Mouse (Mus musculus) hindbrain, embryonic 16.5 days (tissue): ENCODE results near the gene Clcf1. TPM values are rescaled to one million over a fixed set of nuclear protein-coding genes. Genes with fewer than 3 reads are reported as not detected.

ENCODE experiments used
- ATAC-seq: fragments of 200-750 bp; cut with Nextera tagmentation; 2 replicates; pipeline ENCODE4 v1.8.0; 2017; ENCODE audit warnings: moderate TSS enrichment, moderate library complexity
- H3K27ac ChIP-seq: fragments of 300-500 bp; sonication (generic); 2 replicates; pipeline ENCODE4 v1.5.1; 2014; ENCODE audit warnings: low read depth, mild to moderate bottlenecking, control low read depth, low read length, moderate library complexity
- H3K27me3 ChIP-seq: fragments of 300-500 bp; sonication (generic); replicated peaks from 2 replicates; pipeline ENCODE4 v1.6.1; 2014; ENCODE audit warnings: low read length; ENCODE audit not compliant: control insufficient read depth, insufficient read depth
- H3K36me3 ChIP-seq: fragments of 300-500 bp; sonication (generic); 2 replicates; pipeline ENCODE4 v1.6.1; 2014; ENCODE audit warnings: mild to moderate bottlenecking, low read length, moderate library complexity, mixed read lengths; ENCODE audit not compliant: control insufficient read depth, insufficient read depth
- H3K4me1 ChIP-seq: fragments of 300-500 bp; sonication (generic); 2 replicates; pipeline ENCODE4 v1.6.1; 2014; ENCODE audit warnings: low read depth, low read length; ENCODE audit not compliant: control insufficient read depth, insufficient read depth
- H3K4me2 ChIP-seq: fragments of 300-500 bp; sonication (generic); 2 replicates; pipeline ENCODE4 v1.6.1; 2014; ENCODE audit warnings: mild to moderate bottlenecking, low read length, control low read depth, moderate library complexity
- H3K4me3 ChIP-seq: fragments of 300-500 bp; sonication (generic); 2 replicates; pipeline ENCODE4 v1.5.1; 2014; ENCODE audit warnings: mild to moderate bottlenecking, low read length, control low read depth, moderate library complexity
- H3K9ac ChIP-seq: fragments of 300-500 bp; sonication (generic); 2 replicates; pipeline ENCODE4 v1.6.1; 2014; ENCODE audit warnings: low read depth, mild to moderate bottlenecking, control low read depth, low read length, moderate library complexity
- H3K9me3 ChIP-seq: fragments of 300-500 bp; sonication (generic); 2 replicates; pipeline ENCODE4 v1.6.1; 2014; ENCODE audit warnings: mild to moderate bottlenecking, low read length, moderate library complexity; ENCODE audit not compliant: control insufficient read depth
- WGBS: fragments of 180-500 bp; shearing (Covaris S2); extraction: QIAGEN DNeasy Blood & Tissue Kit; methylation state at CpG from one replicate; pipeline ENCODE4 v1.1.7; 2014; 5-methylcytosine and 5-hydroxymethylcytosine counted together
- microRNA-seq: library from miRNA; unstranded; fragments of <30 nt; microRNA quantifications from one replicate; pipeline ENCODE4, GENCODE M21; 2017
- polyA plus RNA-seq: library from polyadenylated mRNA; unstranded; fragments of >200 nt; fragmentation: Nextera tagmentation; extraction: Ambion mirVana; gene quantifications from 2 replicates; pipeline ENCODE4 v1.2.1, GENCODE M21; 2015

Gene Clcf1
- polyA plus RNA-seq, 1 experiment from 2014 or later, result 1.0 TPM

GRCm38 (mm10) chr19:4268566-4269361 lies 54.7 kb downstream of the Clcf1 start, which contains the start of gene Ssh3:
Gene Ssh3 (minus strand): TSS chr19:4269180.
- peaks cover 10% of the 10 kb centered on the region for H3K4me1 ChIP-seq
- no peak within 1 kb of the TSS for H3K27ac ChIP-seq
- peak within 1 kb of the TSS; percentile 41 for H3K4me3 ChIP-seq
- H3K36me3 ChIP-seq, result peaks cover 3% of the 10 kb centered on the region
- 7% methylated on average over 43 of the region's 46 CpGs for WGBS
- peak within 1 kb of the TSS; percentile 61 for H3K4me2 ChIP-seq
- peak within 1 kb of the TSS; percentile 64 for H3K9ac ChIP-seq
- ATAC-seq, result peak; percentile 80
- peaks cover 5% of the 10 kb centered on the region; the same call in 1 of the 2 replicates for H3K27me3 ChIP-seq
- H3K9me3 ChIP-seq, result no peaks in the 10 kb centered on the region

GRCm38 (mm10) chr19:4270187-4270586 lies 56.1 kb downstream of the Clcf1 start:
- Histone ChIP-seq H3K27me3 (peaks cover 5% of the 10 kb centered on the region; the same call in 1 of the 2 replicates), H3K9ac (no peak overlapping the region), H3K4me3 (no peak overlapping the region), H3K27ac (no peak overlapping the region), H3K4me2 (no peak overlapping the region), H3K9me3 (no peaks in the 10 kb centered on the region), H3K36me3 (peaks cover 3% of the 10 kb centered on the region), H3K4me1 (peaks cover 10% of the 10 kb centered on the region)
- WGBS, result 67% methylated on average over 6 of the region's 6 CpGs
- no peak for ATAC-seq

- WGBS, result 94% methylated on average over 11 of the region's 11 CpGs
- Histone ChIP-seq H3K4me1 (peaks cover 10% of the 10 kb centered on the region), H3K36me3 (peaks cover 5% of the 10 kb centered on the region), H3K9me3 (peaks cover 2% of the 10 kb centered on the region), H3K9ac (no peak overlapping the region), H3K27me3 (peaks cover 5% of the 10 kb centered on the region; the same call in 1 of the 2 replicates), H3K4me2 (no peak overlapping the region), H3K4me3 (no peak overlapping the region), H3K27ac (no peak overlapping the region)
- ATAC-seq, result no peak
These were observed 56.9 kb downstream of the Clcf1 start for GRCm38 (mm10) chr19:4270972-4271371.

Small RNA genes lying within 50 kb of the gene (microRNA-seq; reads per million reads assigned to microRNA genes)
- gene Gm26115, result not detected
- gene Mir6985, result not detected

Other genes starting within 250 kb of the Clcf1 start
- 0.44 and 0.66 TPM in 2 replicates for gene Aldh3b2, start 241.9 kb upstream of the Clcf1 start, polyA plus RNA-seq
- 2.9 and 3.1 TPM in 2 replicates for gene Acy3, start 227.7 kb upstream of the Clcf1 start, polyA plus RNA-seq
- 0.67 and 0.89 TPM in 2 replicates for gene Tbx10, start 221.5 kb upstream of the Clcf1 start, polyA plus RNA-seq
- 22.6 and 25.5 TPM in 2 replicates for gene Nudt8, start 213.7 kb upstream of the Clcf1 start, polyA plus RNA-seq
- gene Gm49405, start 213.6 kb upstream of the Clcf1 start, polyA plus RNA-seq, result 3.5 and 4.3 TPM in 2 replicates
- 4.9 and 6.6 TPM in 2 replicates for gene Doc2g, start 210.9 kb upstream of the Clcf1 start, polyA plus RNA-seq
- 265 and 277 TPM in 2 replicates for gene Ndufv1, start 201.4 kb upstream of the Clcf1 start, polyA plus RNA-seq
- 569 and 604 TPM in 2 replicates for gene Gstp1, start 176.3 kb upstream of the Clcf1 start, polyA plus RNA-seq
- 2.5 and 2.6 TPM in 2 replicates for gene Gstp2, start 168.2 kb upstream of the Clcf1 start, polyA plus RNA-seq
- 0.26 TPM in 1 of 2 replicates, not detected in the other for gene Gstp3, start 154.7 kb upstream of the Clcf1 start, polyA plus RNA-seq
- gene Cabp2, start 132.7 kb upstream of the Clcf1 start, polyA plus RNA-seq, result not detected in 2 replicates
- 85.4 and 86.4 TPM in 2 replicates for gene Cdk2ap2, start 117.1 kb upstream of the Clcf1 start, polyA plus RNA-seq
- 87.3 and 91.9 TPM in 2 replicates for gene Pitpnm1, start 114.2 kb upstream of the Clcf1 start, polyA plus RNA-seq
- 109 and 113 TPM in 2 replicates for gene Aip, start 88.4 kb upstream of the Clcf1 start, polyA plus RNA-seq
- gene Gpr152, start 74.5 kb upstream of the Clcf1 start, polyA plus RNA-seq, result not detected in 2 replicates
- 0.24 and 0.29 TPM in 2 replicates for gene Cabp4, start 70.2 kb upstream of the Clcf1 start, polyA plus RNA-seq
- gene Coro1b, start 65.6 kb upstream of the Clcf1 start, polyA plus RNA-seq, result 116 and 122 TPM in 2 replicates
- 0.41 and 0.63 TPM in 2 replicates for gene Ptprcap, start 60.6 kb upstream of the Clcf1 start, polyA plus RNA-seq
- 54.1 and 57.0 TPM in 2 replicates for gene Rps6kb2, start 50.9 kb upstream of the Clcf1 start, polyA plus RNA-seq
- gene Carns1, start 38.8 kb upstream of the Clcf1 start, polyA plus RNA-seq, result 6.5 and 7.9 TPM in 2 replicates
- gene Tbc1d10c, start 23.0 kb upstream of the Clcf1 start, polyA plus RNA-seq, result 0.54 and 1.1 TPM in 2 replicates
- gene Ppp1ca, start 22.2 kb upstream of the Clcf1 start, polyA plus RNA-seq, result 604 and 614 TPM in 2 replicates
- gene Rad9a, start 12.6 kb upstream of the Clcf1 start, polyA plus RNA-seq, result 25.0 and 26.5 TPM in 2 replicates
- not detected in 2 replicates for gene AC109138.7, start 119 bp downstream of the Clcf1 start, polyA plus RNA-seq
- gene Pold4, start 17.7 kb downstream of the Clcf1 start, polyA plus RNA-seq, result 21.3 and 24.0 TPM in 2 replicates
- 19.9 and 21.2 TPM in 2 replicates for gene Ssh3, start 54.9 kb downstream of the Clcf1 start, polyA plus RNA-seq
- 69.0 and 85.3 TPM in 2 replicates for gene Ankrd13d, start 68.9 kb downstream of the Clcf1 start, polyA plus RNA-seq
- gene Grk2, start 92.0 kb downstream of the Clcf1 start, polyA plus RNA-seq, result 27.3 and 28.3 TPM in 2 replicates
- gene Kdm2a, start 184.0 kb downstream of the Clcf1 start, polyA plus RNA-seq, result 29.8 and 34.8 TPM in 2 replicates
- 6.4 and 6.6 TPM in 2 replicates for gene Rhod, start 225.2 kb downstream of the Clcf1 start, polyA plus RNA-seq